Mouse (Mus musculus) spleen, adult 2 months (tissue): ENCODE data around the gene Espn. TPM values are rescaled to one million over a fixed set of nuclear protein-coding genes. Genes with fewer than 3 reads are reported as not detected.

ENCODE experiments used
- DNase-seq, 2 experiments: peaks; one replicate each; pipeline versions ENCODE4 v3.0.0 to v3.0.0-alpha.2; 2012 to 2021; ENCODE audit warnings: low spot score in 2 of 2, low read depth in 1 of 2
- H3K27ac ChIP-seq: fragments of 200-500 bp; 2 replicates; pipeline ENCODE4 v1.5.1; 2012; ENCODE audit warnings: low read length, inconsistent platforms; ENCODE audit not compliant: insufficient read depth
- H3K27me3 ChIP-seq: fragments of 200-500 bp; 2 replicates; pipeline ENCODE4 v1.6.1; 2012; ENCODE audit warnings: mild to moderate bottlenecking, moderate library complexity, low read length, inconsistent platforms; ENCODE audit not compliant: control insufficient read depth, insufficient read depth
- H3K36me3 ChIP-seq: fragments of 200-500 bp; 2 replicates; pipeline ENCODE4 v1.6.1; 2012; ENCODE audit warnings: mild to moderate bottlenecking, low read length, inconsistent platforms; ENCODE audit not compliant: control insufficient read depth, insufficient read depth
- H3K4me1 ChIP-seq: fragments of 200-500 bp; 2 replicates; pipeline ENCODE4 v1.6.1; 2011; ENCODE audit warnings: inconsistent platforms; ENCODE audit not compliant: control insufficient read depth, insufficient read depth, insufficient read length
- H3K4me3 ChIP-seq: fragments of 200-500 bp; 2 replicates; pipeline ENCODE4 v1.5.1; 2011; ENCODE audit warnings: mild to moderate bottlenecking, inconsistent platforms; ENCODE audit not compliant: insufficient read depth, insufficient read length; ENCODE audit errors: extremely low read depth
- CTCF ChIP-seq: fragments of 200-500 bp; IDR thresholded peaks from 2 replicates; pipeline ENCODE4 v1.5.1; 2011; ENCODE audit warnings: mild to moderate bottlenecking, inconsistent platforms; ENCODE audit not compliant: insufficient read depth, insufficient read length, insufficient replicate concordance; ENCODE audit errors: extremely low read depth
- POLR2A ChIP-seq: fragments of 200-500 bp; IDR thresholded peaks from 2 replicates; pipeline ENCODE4 v1.6.1; 2011; ENCODE audit warnings: low read depth, low read length, inconsistent platforms
- WGBS: fragments of 180-500 bp; shearing (Covaris S2); methylation state at CpG from one replicate; pipeline ENCODE4 v1.1.7; 2018; 5-methylcytosine and 5-hydroxymethylcytosine counted together
- polyA plus RNA-seq: library from polyadenylated mRNA; depleted of rRNA; stranded (reverse); fragments of >200 nt; gene quantifications from 2 replicates; pipeline ENCODE4 v1.2.3, GENCODE M21; 2012

Gene Espn
- polyA plus RNA-seq, 1 experiment = 2.1 TPM

- 4% methylated on average over 51 of the region's 51 CpGs for WGBS
- H3K36me3 ChIP-seq = no peaks in the 10 kb centered on the region
- peak overlapping the region; percentile 59; the same call in 1 of the 2 replicates for H3K4me3 ChIP-seq
- TF ChIP-seq POLR2A (no peak), CTCF (peak; percentile 96)
- 0 out of 2 replicates have a peak, but pooled peaks cover 1% of the 10 kb centered on the region for H3K27me3 ChIP-seq
- H3K27ac ChIP-seq = no peak overlapping the region
- DNase-seq = peak; percentile 77 to 88
- peaks cover 8% of the 10 kb centered on the region; the same call in 1 of the 2 replicates for H3K4me1 ChIP-seq
These were observed 13.5 kb downstream of the Espn start for GRCm38 (mm10) chr4:152138497-152139260.

DNA sequence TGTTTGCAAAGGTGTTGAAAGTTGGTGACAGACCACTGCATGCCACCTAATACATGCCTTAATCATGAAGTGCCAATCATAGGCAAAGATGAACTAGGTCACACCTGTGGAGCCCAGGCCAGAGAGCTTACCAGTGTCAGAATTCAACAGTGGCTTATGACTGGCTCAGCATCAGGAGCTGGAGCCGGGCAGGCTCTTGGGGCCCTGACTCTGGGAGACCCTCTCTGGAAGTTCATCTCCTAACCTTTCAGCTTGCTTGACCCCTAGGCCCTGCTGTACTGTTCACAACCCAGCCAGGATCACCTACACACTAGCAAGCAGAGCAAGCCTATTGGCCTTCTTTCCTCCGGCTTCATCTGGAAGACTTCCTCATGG lies 15.3 kb downstream of the Espn start:
- no peak overlapping the region for H3K27ac ChIP-seq
- DNase-seq = no peak
- H3K27me3 ChIP-seq = peaks cover 10% of the 10 kb centered on the region
- peaks cover 11% of the 10 kb centered on the region; the same call in 1 of the 2 replicates for H3K4me1 ChIP-seq
- no peaks in the 10 kb centered on the region for H3K36me3 ChIP-seq
- no peak overlapping the region for H3K4me3 ChIP-seq
- no peak for TF ChIP-seq POLR2A
- TF ChIP-seq CTCF = no peak
- 88% methylated on average over 2 of the region's 2 CpGs for WGBS

DNA sequence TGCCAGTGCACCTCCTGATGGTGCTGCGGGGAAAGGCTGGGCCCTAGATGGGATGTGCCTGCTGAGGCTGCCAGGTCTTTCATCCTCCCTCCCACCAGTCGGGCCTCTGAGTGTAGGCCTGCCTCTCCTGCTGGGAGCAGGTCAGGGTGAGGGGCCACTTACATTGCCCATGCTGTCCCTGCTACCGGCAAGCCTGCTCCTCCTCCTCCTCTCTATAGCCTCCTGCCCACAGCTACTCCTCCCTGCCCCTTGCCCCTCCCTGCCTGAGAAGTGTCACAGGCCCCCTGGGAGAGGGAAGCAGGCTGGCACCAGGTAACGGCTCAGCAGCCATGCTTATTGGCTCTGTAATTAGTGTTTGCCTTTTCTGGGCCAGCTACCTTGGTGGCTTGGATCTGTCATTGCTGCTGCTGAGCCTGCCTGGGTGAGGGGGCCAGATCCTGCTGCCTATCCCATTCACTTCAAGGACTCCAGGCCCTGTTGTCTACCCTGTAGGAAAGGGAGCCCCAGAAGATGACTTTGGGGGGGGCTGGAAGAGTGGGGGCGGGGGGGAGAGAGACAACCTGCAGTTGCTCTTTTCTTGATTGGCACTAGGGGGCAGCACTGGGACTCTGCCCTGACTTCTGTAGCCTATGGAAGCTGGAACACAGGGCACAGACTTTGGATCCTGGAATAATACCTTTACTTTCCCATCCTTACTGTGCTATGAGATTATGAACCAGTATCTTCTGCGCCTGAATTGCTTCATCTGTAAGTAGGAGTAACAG lies 15.9 kb downstream of the Espn start:
- DNase-seq = no peak
- no peak overlapping the region for H3K4me3 ChIP-seq
- no peak for TF ChIP-seq POLR2A
- TF ChIP-seq CTCF = peak; percentile 57; the same call in 1 of the 2 replicates
- no peaks in the 10 kb centered on the region for H3K36me3 ChIP-seq
- H3K4me1 ChIP-seq = peaks cover 17% of the 10 kb centered on the region
- no peak overlapping the region for H3K27ac ChIP-seq
- peaks cover 16% of the 10 kb centered on the region for H3K27me3 ChIP-seq
- WGBS = 60% methylated on average over 6 of the region's 6 CpGs

GRCm38 (mm10) chr4:152135363-152135762 lies 16.8 kb downstream of the Espn start:
- peaks cover 24% of the 10 kb centered on the region for H3K27me3 ChIP-seq
- WGBS = 89% methylated on average over 12 of the region's 12 CpGs
- no peak for DNase-seq

DNA sequence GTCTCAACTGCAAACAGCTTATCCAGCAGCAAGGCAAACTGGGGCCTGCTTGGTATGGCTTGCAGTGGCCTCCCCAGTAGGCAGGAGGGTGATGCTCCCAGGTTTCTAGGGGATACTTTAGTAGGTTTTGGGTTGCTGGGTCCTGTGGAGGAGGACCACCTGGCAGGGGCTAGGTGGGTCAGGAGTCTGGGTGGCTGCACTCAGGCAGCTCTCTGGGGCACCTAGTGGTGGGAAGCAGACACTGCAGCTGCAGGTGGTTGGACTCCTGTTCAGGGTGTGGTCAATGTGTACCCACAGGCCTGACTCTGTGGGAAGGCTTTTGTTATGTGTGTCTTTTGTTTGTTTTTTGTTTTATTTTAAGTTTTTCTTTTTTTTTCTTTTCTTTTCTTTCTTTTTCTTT lies 17.7 kb downstream of the Espn start:
- peaks cover 27% of the 10 kb centered on the region for H3K27me3 ChIP-seq
- no peak overlapping the region for H3K4me3 ChIP-seq
- peak; percentile 78; the same call in 1 of the 2 replicates for TF ChIP-seq CTCF
- no peak for TF ChIP-seq POLR2A
- H3K36me3 ChIP-seq = no peaks in the 10 kb centered on the region
- peak in 1 of 2 experiments; percentile 61 for DNase-seq
- peaks cover 23% of the 10 kb centered on the region for H3K4me1 ChIP-seq
- no peak overlapping the region for H3K27ac ChIP-seq

More at GRCm38 (mm10) chr4:152135363-152135762, 16.8 kb downstream of the Espn start:
- Histone ChIP-seq H3K4me3 (no peak overlapping the region), H3K36me3 (no peaks in the 10 kb centered on the region), H3K4me1 (peaks cover 23% of the 10 kb centered on the region), H3K27ac (no peak overlapping the region)
- TF ChIP-seq CTCF (no peak), POLR2A (no peak)

DNA sequence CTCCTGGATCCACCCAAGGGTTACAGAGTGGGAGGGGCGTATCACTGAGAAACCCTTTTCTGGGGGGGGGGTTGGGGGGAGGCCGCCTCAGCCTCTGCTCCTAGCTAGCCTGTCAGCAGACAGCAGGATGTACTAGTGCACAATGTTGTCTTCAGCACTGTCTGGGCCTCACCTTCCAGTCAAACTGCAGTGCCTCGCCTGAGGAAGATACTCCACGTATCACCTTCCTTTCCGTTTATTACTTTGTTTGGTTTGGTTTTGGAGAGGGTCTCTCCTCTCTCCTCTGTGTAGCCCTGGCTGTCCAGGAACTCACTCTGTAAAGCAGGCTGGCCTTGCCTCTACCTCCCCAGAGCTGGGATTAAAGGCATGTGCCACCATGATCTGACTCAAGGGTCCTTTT lies 19.0 kb downstream of the Espn start:
- Histone ChIP-seq H3K4me1 (peaks cover 17% of the 10 kb centered on the region), H3K4me3 (no peak overlapping the region), H3K36me3 (no peaks in the 10 kb centered on the region), H3K27me3 (peaks cover 33% of the 10 kb centered on the region), H3K27ac (no peak overlapping the region)
- no peak for DNase-seq
- WGBS = 76% methylated on average over 5 of the region's 5 CpGs
- TF ChIP-seq CTCF (no peak), POLR2A (no peak)
